Mouse (Mus musculus) embryonic fibroblast, embryonic 13.5 days (primary cell): ENCODE results near the gene Tec. TPM values are rescaled to one million over a fixed set of nuclear protein-coding genes. Genes with fewer than 3 reads are reported as not detected.

Source experiments
- H3K27ac ChIP-seq: 2 replicates; pipeline ENCODE4 v1.5.1; 2012; ENCODE audit warnings: low read length, control low read depth, inconsistent platforms; ENCODE audit not compliant: insufficient read depth
- H3K4me1 ChIP-seq: 2 replicates; pipeline ENCODE4 v1.6.1; 2011; ENCODE audit warnings: low read length; ENCODE audit not compliant: control insufficient read depth, insufficient read depth
- H3K4me3 ChIP-seq: 2 replicates; pipeline ENCODE4 v1.5.1; 2011; ENCODE audit warnings: mild to moderate bottlenecking, control low read depth, low read length; ENCODE audit not compliant: insufficient read depth
- CTCF ChIP-seq: IDR thresholded peaks from 2 replicates; pipeline ENCODE4 v1.5.1; 2011; ENCODE audit warnings: mild to moderate bottlenecking, control low read depth, low read length, moderate library complexity, borderline replicate concordance; ENCODE audit not compliant: insufficient read depth
- POLR2A ChIP-seq: IDR thresholded peaks from 2 replicates; pipeline ENCODE4 v1.6.1; 2011; ENCODE audit warnings: low read depth, mild to moderate bottlenecking, control low read depth, low read length, moderate library complexity
- polyA plus RNA-seq: library from polyadenylated mRNA; stranded (reverse); fragments of >200 nt; gene quantifications from 2 replicates; pipeline ENCODE4 v1.2.4, GENCODE M21; 2011; ENCODE audit warnings: low read depth; ENCODE audit not compliant: missing spikeins, insufficient read length

Tec gene
- polyA plus RNA-seq, 1 experiment = 9.4 TPM

DNA sequence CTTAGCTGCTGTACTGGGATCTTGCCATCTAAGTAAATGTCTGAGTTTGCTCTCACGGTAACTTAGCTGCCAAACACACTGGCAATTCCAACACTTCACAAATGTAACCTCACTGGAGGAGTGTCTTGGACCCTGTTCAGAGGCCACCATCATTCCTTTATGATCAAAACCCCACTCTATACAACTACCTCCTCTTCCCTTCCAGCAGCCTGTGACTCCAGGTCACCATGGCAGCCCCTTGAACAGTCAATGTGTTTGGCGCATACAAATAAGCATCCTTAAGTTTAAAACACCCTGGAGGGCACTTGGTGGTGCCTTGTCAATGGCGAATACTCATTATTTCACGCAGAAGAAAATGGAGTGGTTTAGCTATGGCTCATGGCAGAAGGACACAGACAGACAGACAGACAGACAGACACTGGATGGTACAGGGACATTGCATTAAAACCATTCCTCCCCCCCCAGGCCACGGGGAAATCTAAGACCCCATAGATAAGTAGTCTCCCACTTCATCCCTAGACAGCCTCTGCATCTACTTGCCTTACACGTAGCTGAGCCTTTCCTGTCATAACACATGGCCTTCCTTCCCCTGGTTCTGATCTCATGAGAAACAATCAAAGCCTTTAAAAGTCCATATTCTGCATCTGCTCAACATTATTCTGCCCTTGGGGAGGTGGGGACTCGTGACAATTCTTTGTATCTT lies 117.1 kb downstream of the Tec start:
- H3K4me1 ChIP-seq = no peaks in the 10 kb centered on the region
- no peak overlapping the region for H3K4me3 ChIP-seq
- TF ChIP-seq CTCF = no peak
- TF ChIP-seq POLR2A = no peak
- no peak overlapping the region for H3K27ac ChIP-seq

DNA sequence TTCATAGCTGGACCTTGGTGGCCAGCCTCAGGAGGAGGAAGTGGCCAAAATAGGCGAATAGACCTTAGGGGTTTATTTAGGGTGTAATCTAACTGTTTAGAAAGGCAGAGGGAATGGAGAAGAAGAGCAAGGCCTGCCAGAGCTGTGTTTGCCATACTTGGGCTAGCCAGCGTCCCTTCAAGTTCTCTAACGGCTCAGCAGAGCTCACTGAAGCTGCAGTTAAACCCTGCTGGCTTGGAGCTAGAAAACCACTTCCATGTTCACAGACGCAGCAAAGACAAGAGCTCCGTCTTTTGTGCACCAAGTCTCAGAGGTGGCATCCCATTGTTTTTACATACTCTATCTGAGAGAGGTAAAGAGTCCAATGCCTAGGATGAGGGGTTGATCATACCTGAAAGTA lies 118.1 kb downstream of the Tec start:
- TF ChIP-seq CTCF (no peak), POLR2A (no peak)
- H3K4me3 ChIP-seq = no peak overlapping the region
- H3K27ac ChIP-seq = no peak overlapping the region
- H3K4me1 ChIP-seq = no peaks in the 10 kb centered on the region

DNA sequence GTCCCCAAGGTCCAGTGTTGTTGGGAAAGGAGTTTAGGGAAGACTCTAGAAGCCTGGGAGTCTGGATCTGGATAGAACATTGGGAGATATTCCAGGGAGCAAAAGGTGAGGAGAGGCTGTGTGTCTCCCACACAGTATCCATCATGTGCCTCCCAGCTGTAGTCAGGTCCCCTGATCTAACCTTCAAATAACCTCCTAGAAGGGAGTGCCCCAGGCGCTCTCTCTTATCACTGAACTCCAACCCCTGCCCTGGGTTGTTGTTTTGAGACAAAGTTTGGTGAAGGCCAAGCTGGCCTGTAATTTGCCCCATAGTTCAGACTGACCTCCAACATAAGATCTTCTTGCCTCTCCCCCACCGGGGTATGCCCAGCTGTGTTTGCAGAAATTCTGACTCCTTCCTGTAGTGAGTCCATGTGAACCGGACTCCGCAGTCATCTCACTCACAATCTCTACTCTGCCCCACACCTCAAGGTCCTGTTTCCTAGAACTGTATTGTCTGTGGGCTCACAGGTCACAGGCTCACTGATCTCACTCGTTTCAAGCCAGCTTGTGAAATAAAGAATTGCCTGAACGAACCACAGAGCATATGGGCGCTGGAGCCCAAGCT lies 119.5 kb downstream of the Tec start:
- no peak for TF ChIP-seq POLR2A
- no peak for TF ChIP-seq CTCF

GRCm38 (mm10) chr5:72747384-72747783 lies 120.9 kb downstream of the Tec start:
- no peak overlapping the region for H3K4me3 ChIP-seq
- no peak overlapping the region for H3K27ac ChIP-seq
- no peaks in the 10 kb centered on the region for H3K4me1 ChIP-seq
- TF ChIP-seq POLR2A (no peak), CTCF (no peak)

More for the DNA sequence above, 119.5 kb downstream of the Tec start:
- Histone ChIP-seq H3K27ac (no peak overlapping the region), H3K4me1 (no peaks in the 10 kb centered on the region), H3K4me3 (no peak overlapping the region)

DNA sequence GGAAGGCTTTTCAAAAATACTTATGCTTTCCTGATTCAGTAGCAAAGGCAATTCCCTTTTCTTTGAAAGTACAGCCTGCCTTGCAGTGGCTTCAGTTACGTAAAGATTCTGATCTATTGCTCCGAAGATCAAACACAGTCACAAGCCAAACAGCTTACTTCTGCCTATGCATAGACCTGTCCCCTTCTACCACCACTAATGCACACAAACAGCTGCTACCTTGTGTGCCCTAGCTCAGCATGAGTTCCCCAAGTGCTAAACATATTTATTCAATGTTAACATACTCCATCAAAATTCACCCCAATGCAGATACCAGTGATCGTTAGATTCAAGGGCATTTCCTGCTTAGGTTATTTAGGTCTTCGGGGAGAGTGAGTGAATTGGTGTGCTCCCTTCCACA lies 121.8 kb downstream of the Tec start:
- Histone ChIP-seq H3K27ac (no peak overlapping the region), H3K4me1 (no peaks in the 10 kb centered on the region), H3K4me3 (no peak overlapping the region)
- no peak for TF ChIP-seq CTCF
- no peak for TF ChIP-seq POLR2A

- Histone ChIP-seq H3K27ac (no peak overlapping the region), H3K4me1 (no peaks in the 10 kb centered on the region), H3K4me3 (no peak overlapping the region)
- TF ChIP-seq POLR2A (no peak), CTCF (no peak)
Measured at GRCm38 (mm10) chr5:72743103-72743502, 125.2 kb downstream of the Tec start.

DNA sequence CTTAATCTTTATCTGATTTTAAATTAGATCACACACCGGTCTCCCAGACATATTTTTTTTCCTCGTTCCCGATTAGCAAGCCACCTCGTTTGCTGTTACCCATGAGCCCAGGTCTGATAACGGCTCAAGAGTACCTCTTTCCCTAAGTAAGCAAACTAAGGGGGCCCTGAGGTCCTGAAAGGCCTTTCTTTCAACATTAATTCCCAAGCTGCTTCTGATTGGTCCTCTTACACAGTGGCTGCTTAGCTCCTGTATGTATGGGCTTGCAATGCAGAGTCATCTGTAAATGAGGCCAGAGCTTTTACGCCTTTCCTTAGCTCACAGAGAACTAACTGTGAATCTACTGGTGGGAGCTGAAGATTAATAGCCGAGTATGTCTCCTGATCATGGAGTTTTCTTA lies 131.4 kb downstream of the Tec start:
- H3K27ac ChIP-seq = no peak overlapping the region
- 0 out of 2 replicates have a peak, but pooled peaks cover 2% of the 10 kb centered on the region for H3K4me1 ChIP-seq
- H3K4me3 ChIP-seq = no peak overlapping the region
- TF ChIP-seq POLR2A (no peak), CTCF (no peak)

DNA sequence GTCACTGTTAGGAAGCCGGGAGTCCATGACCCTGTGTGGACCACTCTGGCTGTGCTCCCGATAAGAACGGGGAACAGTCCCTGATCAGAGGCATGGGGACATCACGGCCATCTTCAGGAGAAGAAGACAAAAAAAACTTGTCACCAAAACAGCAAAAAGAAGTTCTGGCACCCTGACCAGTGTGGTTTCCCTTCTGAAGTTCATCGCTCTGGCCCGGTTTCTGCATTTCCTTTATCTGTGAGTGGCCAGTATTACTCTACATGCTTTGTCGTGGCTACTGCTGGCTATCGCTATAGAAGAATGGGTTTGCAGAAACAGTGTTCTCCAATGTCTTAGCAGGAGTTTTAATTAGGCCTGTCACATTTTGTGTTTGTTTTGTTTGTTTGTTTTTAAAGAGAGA lies 131.8 kb downstream of the Tec start:
- no peak for TF ChIP-seq CTCF
- TF ChIP-seq POLR2A = no peak
- H3K4me3 ChIP-seq = no peak overlapping the region
- no peak overlapping the region for H3K27ac ChIP-seq

DNA sequence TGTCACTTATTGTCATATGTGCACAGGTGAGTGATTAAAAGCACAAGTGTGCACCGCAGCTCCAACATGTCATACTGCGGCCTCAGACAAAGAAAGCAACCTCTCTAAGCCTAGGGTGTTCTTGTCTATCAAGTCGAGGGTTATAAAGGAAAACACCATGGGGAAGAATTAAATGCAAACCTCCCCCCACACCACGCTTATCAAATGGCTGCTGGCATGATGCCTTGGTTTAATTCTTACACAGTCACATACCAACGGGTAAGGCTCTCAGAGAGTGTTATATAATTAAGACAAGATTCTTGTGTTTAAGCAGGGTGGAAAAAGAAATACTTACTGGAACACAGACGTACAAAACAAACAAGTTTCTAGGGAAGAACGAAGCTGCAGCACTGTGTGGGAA lies 132.5 kb downstream of the Tec start:
- no peak overlapping the region for H3K4me3 ChIP-seq
- H3K27ac ChIP-seq = no peak overlapping the region
- no peak for TF ChIP-seq CTCF
- TF ChIP-seq POLR2A = no peak
- H3K4me1 ChIP-seq = 0 out of 2 replicates have a peak, but pooled peaks cover 2% of the 10 kb centered on the region

More for the DNA sequence above, 131.8 kb downstream of the Tec start:
- 0 out of 2 replicates have a peak, but pooled peaks cover 2% of the 10 kb centered on the region for H3K4me1 ChIP-seq

DNA sequence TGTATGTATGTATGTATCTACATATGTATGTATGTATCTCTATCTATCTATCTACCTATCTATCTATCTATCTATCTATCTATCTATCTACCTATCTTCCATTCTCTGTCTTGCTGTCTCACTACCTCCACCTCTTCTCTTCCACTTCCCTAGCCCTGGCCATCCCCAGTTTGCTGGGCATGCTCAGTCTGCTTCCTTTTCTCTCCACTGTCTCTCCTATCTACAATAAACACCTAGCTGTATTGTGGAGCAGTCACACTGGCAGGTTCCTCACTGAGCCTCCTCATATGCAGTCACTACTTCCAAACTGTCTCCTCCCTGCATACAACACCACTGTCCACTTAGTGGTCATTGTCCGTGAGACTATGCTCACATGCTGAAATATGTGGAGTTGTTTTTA lies 135.4 kb downstream of the Tec start:
- Histone ChIP-seq H3K4me3 (no peak overlapping the region), H3K27ac (no peak overlapping the region), H3K4me1 (0 out of 2 replicates have a peak, but pooled peaks cover 2% of the 10 kb centered on the region)
- no peak for TF ChIP-seq CTCF
- no peak for TF ChIP-seq POLR2A

DNA sequence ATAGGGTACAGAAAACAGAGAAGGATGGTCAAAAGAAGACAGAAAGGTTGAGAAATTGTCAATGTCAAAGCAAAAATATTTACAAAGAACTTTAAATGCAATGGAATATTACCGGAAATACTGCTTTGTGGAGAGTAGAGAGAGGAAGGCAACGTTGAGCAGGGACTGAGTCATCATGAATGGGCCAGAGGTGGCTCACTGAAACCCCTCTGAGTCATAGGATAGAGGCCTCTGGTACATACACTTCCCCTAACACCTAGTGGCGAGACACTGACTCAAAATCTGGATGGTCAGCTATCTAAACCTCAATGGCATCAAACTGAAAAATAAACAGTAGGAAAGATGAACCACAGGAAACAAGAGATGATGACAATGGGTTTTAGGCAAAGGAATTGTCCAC lies 142.9 kb downstream of the Tec start:
- H3K27ac ChIP-seq = 0 out of 2 replicates have a peak overlapping the region, but pooled peaks have one; percentile 2
- H3K4me1 ChIP-seq = peaks cover 3% of the 10 kb centered on the region; the same call in 1 of the 2 replicates
- H3K4me3 ChIP-seq = no peak overlapping the region
- TF ChIP-seq CTCF (no peak), POLR2A (no peak)
